ENCODE assay signal across 15 mouse cellular contexts in genomic region chr4:53456570-53456969, GRCm38 (mm10).
"Had no signal": no experiment of that assay in that cellular context is flagged by ENCODE, and none has a peak within 500 bp of the region (broad histone marks: within the 10 kb centered on the region; RNA-seq: fewer than 3 reads in every experiment).

No protein-coding gene starts in this region.

- H3K9ac ChIP-seq: limb, embryonic 12.5 days; neural tube, embryonic 12.5 days had no signal

- ATAC-seq: intestine, postnatal 0 days; lung, postnatal 0 days had no signal

- H3K9me3 ChIP-seq: limb, embryonic 12.5 days; neural tube, embryonic 12.5 days had no signal

- H3K4me3 ChIP-seq: limb, embryonic 12.5 days; neural tube, embryonic 12.5 days had no signal

- DNase-seq: kidney, adult 8-10 months; kidney, postnatal 25 days; layer of hippocampus, postnatal 36 days; lung, adult 2 months; lung, postnatal 36 days; midbrain, embryonic 14.5 days; retina, postnatal 1 day; right cerebral cortex, postnatal 4 days; spleen, adult 18-20 months; thymus, adult 2 months; thymus, postnatal 25 days had no signal

- H3K27ac ChIP-seq: limb, embryonic 12.5 days; neural tube, embryonic 12.5 days had no signal

- H3K4me2 ChIP-seq: limb, embryonic 12.5 days; neural tube, embryonic 12.5 days had no signal

- H3K27me3 ChIP-seq: limb, embryonic 12.5 days; neural tube, embryonic 12.5 days had no signal

- H3K36me3 ChIP-seq: limb, embryonic 12.5 days; neural tube, embryonic 12.5 days had no signal
